3 mouse cellular contexts compared by ENCODE assay signal in genomic region chr12:20805466-20805865, GRCm38 (mm10).
DNase-seq lines count a peak whose midpoint lies in the region.

No protein-coding gene starts in this region.

- DNase-seq in ES-CJ7 (ENCODE audit: low read depth, low spot score) (peak; percentile 77), R1 (ENCODE audit: low read depth, low spot score) (peak; percentile 91), ZHBTc4 (ENCODE audit: low read depth, low spot score) (peak; percentile 86)
